Mouse (Mus musculus) small intestine, adult 10 weeks (tissue): ENCODE results near the gene Frs2. TPM values are rescaled to one million over a fixed set of nuclear protein-coding genes. Genes with fewer than 3 reads are reported as not detected.

Source experiments
- polyA plus RNA-seq: library from polyadenylated mRNA; stranded (reverse); fragments of 350-450 nt; fragmentation: Illumina TruSeq; extraction: RNeasy Lipid Tissue Mini Kit (QIAGEN cat#74804); gene quantifications from one replicate; pipeline ENCODE4 v1.2.3, GENCODE M21; 2014; ENCODE audit warnings: low replicate concordance

The Frs2 gene
- 32.6 TPM for polyA plus RNA-seq

DNA sequence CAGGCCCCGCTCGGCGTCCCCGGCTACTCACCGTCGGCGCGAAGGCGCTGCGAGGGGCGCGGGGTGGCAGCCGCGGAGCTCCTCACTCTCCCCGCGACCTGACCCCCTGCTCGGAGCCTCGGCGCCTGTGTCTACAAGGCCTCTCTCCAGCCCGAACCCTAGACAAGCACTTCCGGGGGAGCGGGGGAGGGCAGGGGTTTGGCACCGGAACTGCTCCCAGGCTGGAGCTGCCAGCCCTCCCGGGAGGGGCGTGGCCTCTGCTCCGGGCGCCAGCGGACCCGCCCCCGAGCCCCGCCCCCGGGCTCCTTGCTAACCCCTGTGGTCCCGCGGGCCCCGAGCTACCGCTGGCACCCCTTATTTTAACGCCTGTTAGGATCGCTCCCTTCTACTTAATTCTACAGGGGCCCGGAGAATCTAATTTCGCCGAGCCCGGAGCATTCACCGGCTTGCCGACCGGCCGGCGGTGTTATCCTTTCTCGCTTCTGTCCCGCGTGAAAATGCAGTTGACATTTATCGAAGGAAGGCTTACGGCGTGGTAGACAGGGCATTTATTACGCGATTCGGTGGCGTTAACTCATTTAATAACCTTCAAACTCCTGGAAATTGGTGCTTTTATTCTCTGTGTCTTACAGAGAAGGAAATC lies at the start of gene Frs2:
Gene Frs2, minus strand, starts transcription at position 174 of the 643 bp plus-strand sequence.

DNA sequence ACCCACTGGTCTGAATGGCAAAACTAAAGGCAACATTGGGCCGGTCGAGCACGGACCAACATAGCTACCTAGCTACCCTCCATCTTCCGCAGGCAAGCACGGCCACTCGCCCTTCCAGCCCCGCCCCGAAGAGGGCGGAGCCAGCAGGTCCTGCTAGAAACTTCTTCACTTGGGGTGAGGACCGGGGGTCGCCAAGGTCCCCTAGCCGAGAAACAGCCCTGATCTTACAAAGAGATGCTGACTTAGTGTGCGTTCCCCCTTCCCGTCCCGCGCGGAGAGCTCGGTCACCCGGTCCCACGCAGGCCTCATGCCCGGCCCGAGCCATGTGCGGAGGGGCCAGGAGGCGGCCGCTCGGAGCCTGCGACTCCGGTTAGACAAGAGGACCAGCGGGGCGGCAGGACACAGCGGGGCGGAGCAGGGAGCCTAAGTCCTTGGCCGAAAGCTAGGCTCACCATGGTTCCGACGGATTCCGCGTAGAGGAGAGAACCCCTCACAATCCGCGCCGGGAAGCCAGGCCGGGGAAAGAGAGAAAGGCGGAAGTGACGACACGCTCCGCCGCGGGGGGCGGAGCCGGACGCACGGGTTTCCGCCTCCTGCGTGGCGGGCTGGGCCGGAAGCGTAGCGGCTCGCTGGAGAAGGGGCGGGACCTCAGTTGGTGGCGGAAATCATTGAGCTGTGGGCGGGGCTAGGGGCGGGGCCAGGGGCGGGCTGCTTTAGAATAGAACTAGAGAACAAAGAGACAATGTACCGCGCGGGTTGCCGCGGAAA lies 84.9 kb downstream of the Frs2 start, which contains the start of gene Cct2:
Gene Cct2, minus strand, starts transcription at position 561 of the 768 bp plus-strand sequence.

DNA sequence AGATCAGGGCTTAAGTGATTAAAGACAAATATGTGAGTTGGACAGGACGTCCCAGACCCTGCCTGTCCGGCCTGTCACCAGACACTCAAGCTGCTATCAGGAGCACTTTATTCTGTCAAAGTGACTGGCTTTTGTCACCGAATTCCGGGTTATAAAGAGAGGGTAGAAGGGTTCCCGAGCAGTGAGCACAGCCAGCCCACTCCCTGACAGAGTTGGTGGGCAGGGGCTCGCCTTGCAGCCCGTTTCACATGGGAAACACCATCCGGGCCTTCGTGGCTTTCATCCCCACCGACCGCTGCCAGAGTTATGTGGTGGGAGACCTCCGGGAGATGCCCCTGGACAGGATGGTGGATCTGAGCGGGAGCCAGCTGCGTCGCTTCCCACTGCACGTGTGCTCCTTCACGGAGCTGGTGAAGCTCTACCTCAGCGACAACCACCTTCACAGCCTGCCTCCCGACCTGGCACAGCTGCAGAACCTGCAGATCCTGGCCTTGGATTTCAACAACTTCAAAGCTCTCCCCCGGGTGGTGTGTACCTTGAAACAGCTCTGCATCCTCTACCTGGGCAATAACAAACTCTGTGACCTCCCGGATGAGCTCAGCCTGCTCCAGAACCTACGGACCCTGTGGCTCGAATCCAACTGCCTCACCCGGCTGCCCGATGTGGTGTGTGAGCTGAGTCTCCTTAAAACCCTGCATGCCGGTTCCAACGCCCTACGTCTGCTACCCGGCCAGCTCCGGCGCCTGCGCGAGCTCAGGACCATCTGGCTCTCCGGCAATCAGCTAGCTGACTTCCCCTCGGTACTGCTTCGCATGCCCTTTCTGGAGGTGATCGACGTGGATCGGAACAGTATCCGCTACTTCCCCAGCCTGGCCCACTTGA lies 102.9 kb downstream of the Frs2 start, which contains the start of gene Lrrc10:
Gene Lrrc10, plus strand, starts transcription at position 167 of the 882 bp plus-strand sequence.

Other genes starting within 250 kb of the Frs2 start
- gene Rab3ip, start 197.8 kb downstream of the Frs2 start, polyA plus RNA-seq = 13.6 TPM
- gene Gm10271, start 175.9 kb downstream of the Frs2 start, polyA plus RNA-seq = not detected
- not detected for gene Best3, start 162.2 kb downstream of the Frs2 start, polyA plus RNA-seq
- gene Lrrc10, start 103.2 kb downstream of the Frs2 start, polyA plus RNA-seq = not detected
- gene Cct2, start 84.7 kb downstream of the Frs2 start, polyA plus RNA-seq = 130 TPM
- 50.8 TPM for gene Yeats4, start 76.0 kb upstream of the Frs2 start, polyA plus RNA-seq
- not detected for gene 9530003J23Rik, start 90.2 kb upstream of the Frs2 start, polyA plus RNA-seq
- 78.5 TPM for gene Lyz2, start 133.8 kb upstream of the Frs2 start, polyA plus RNA-seq
- gene Lyz1, start 144.3 kb upstream of the Frs2 start, polyA plus RNA-seq = 2,914 TPM
- gene Cpsf6, start 231.5 kb upstream of the Frs2 start, polyA plus RNA-seq = 88.1 TPM